Mouse (Mus musculus): ENCODE results near the gene Cyb561d2. TPM values are rescaled to one million over a fixed set of nuclear protein-coding genes. Genes with fewer than 3 reads are reported as not detected.

Cyb561d2 gene
- polyA plus RNA-seq (2011; ENCODE audit: insufficient read depth, insufficient read length, low replicate concordance, missing spikeins), result 6.0 and 10.3 TPM in 2 replicates

DNA sequence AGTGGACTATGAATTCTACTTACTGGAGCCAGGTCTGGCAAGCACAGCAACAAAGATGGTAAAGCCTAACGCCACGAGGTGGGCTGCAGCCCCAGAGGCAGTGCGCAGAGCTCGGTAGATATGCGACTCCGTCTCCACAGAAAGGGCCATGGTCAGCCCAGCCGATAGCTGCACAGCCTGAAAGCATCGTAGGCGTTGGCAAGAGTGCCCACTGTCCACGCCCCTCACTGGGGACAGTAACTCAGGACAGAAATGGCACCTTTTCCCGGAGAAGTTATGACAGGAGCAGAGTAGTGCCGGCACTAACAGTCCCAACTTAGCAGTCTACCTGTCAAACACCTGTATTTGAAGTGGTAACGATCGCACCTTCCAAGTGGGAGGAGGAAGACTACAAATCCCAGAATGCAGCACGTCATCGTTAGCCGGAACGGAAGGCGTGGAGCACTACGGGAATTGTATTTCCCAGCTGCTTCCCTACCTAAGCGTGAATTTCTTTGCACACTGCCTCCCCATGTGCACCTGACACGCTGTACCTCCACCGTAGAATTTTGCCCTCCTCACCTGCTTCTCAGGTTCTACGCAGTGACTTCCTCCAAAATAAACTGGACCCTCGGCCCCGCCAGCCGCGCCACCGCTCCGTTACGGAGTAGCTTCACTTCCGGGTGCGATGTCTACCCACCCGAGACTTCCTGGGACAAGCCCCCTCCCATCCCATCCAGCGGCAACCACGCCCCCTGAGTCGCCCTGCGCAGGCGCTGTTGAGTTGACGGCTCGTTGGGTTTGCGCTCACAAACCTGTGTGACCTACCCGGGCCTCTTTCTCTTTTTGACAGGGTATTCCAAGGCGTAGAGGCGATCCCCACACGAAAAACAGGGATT is at the start of gene Cyb561d2, which contains the start of gene Nprl2:
Cyb561d2 (minus strand) TSS at position 720 of the 878 bp plus-strand sequence.
Nprl2 (plus strand) TSS at position 753 of the 878 bp plus-strand sequence.
- Histone ChIP-seq H3K4me1 (ENCODE audit: control insufficient read depth, insufficient read depth, low read length) (peaks cover under 1% of the 10 kb centered on the region; the same call in 1 of the 2 replicates), H3K4me3 (replicated peaks; ENCODE audit: control insufficient read depth, low read depth, low read length) (peak within 1 kb of the TSS; percentile 87), H3K27ac (ENCODE audit: control insufficient read depth, insufficient read depth, low read depth, low read length, poor library complexity) (peak within 1 kb of the TSS; percentile 35)
- TF ChIP-seq POLR2A (IDR thresholded peaks at IDR 0.05; ENCODE audit: borderline replicate concordance, control insufficient read depth, low read depth, low read length) (peak; percentile 58; the same call in 1 of the 2 replicates), CTCF (IDR thresholded peaks at IDR 0.05; ENCODE audit: control insufficient read depth, insufficient read depth, low read length) (peak; percentile 17; the same call in 1 of the 2 replicates)
- WGBS, result under 1% methylated on average over 46 of the region's 46 CpGs

DNA sequence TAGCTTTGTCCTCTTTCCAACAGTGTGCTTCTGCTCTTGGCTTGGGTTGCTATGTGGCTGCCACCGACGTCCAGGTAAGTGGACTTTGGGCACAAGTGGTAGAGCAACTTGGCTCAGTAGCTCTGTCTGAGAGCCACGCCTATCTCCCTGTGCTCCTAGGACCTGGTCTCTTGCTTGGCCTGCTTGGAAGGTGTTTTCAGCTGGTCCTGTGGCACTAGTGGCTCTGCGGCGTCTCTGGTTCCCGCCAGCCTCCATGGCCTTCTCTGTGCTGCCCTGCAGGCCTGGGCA is 48.7 kb upstream of the Cyb561d2 start:
- 92% methylated on average over 6 of the region's 6 CpGs for WGBS
- TF ChIP-seq CTCF (IDR thresholded peaks at IDR 0.05; ENCODE audit: control insufficient read depth, insufficient read depth, low read length) (no peak), POLR2A (IDR thresholded peaks at IDR 0.05; ENCODE audit: borderline replicate concordance, control insufficient read depth, low read depth, low read length) (no peak)
- H3K4me3 ChIP-seq (replicated peaks; ENCODE audit: control insufficient read depth, low read depth, low read length), result no peak overlapping the region
- 0 out of 2 replicates have a peak overlapping the region, but pooled peaks have one; percentile 89 for H3K27ac ChIP-seq (ENCODE audit: control insufficient read depth, insufficient read depth, low read depth, low read length, poor library complexity)
- peaks cover 3% of the 10 kb centered on the region; the same call in 1 of the 2 replicates for H3K4me1 ChIP-seq (ENCODE audit: control insufficient read depth, insufficient read depth, low read length)

DNA sequence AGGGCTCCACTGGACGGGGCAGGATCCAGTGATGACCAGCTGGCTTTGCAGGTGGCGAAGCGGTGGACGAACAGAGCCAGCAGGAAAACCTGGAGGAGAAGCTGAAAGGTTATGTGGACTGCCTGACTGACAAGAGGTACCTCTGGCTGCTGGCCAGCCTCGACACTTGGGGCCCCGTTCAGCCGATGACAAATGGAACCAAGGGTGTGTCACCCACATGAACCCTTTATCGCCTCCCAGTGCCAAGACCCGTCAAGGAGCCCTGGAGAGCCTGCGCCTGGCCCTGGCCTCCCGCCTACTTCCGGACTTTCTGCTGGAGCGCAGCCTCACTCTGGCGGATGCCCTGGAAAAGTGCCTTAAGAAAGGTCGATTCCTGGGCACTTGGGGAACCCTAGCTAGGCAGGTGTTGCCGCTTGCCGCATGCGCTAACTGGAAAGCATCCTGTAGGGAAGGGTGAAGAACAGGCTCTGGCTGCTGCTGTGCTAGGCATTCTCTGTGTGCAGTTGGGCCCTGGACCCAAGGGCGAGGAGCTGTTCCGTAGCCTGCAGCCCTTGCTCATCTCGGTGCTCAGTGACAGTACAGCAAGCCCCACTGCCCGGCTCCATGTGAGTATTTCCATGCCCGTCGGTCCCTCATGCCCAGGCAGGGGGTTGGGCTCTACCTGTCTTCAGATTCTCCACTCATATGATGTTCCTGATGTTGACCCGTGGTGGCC is 48.2 kb upstream of the Cyb561d2 start:
- no peak for TF ChIP-seq CTCF (IDR thresholded peaks at IDR 0.05; ENCODE audit: control insufficient read depth, insufficient read depth, low read length)
- no peak for TF ChIP-seq POLR2A (IDR thresholded peaks at IDR 0.05; ENCODE audit: borderline replicate concordance, control insufficient read depth, low read depth, low read length)
- WGBS, result 76% methylated on average over 25 of the region's 25 CpGs

DNA sequence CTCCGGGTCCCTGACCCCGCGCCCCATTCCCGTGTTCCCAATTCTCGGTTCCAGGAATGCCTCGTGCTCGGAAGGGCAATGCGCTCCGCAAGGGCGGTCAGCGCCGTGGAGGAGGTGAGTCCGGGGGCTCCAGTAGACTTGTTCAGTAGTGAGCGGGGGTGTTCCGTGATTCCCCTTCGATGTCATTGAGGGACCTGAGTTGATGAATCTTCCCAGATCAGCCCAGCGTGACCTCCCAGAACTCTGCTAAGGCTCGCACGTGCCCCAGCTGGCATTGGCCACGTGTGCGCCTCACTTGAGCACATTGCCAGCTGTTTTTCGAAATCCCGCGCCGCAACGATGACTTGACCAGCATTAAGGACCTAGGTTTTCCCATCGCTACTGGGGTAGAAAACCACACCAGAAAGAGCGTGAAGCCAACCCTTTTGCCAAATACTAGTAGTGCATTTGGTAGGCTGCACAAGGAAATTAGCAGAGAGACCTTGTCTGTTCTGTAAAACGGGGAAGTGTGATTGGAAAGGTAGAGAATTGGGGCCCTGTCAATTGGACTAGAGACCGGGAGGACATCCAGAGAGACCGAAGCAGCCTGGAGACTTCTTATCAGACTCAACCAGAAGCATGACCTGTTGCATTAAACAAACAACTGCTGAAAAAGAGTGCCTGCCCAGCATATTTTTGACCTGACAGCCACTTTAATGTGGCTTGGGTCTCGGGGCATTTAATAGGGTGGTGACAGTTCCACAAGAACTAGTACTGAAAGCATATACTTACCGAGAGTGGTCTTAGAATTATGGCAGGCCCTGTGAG is 46.0 kb upstream of the Cyb561d2 start:
- Histone ChIP-seq H3K27ac (ENCODE audit: control insufficient read depth, insufficient read depth, low read depth, low read length, poor library complexity) (peak overlapping the region; percentile 89), H3K4me3 (replicated peaks; ENCODE audit: control insufficient read depth, low read depth, low read length) (peak overlapping the region; percentile 79), H3K4me1 (ENCODE audit: control insufficient read depth, insufficient read depth, low read length) (peaks cover 1% of the 10 kb centered on the region; the same call in 1 of the 2 replicates)
- TF ChIP-seq POLR2A (IDR thresholded peaks at IDR 0.05; ENCODE audit: borderline replicate concordance, control insufficient read depth, low read depth, low read length), result no peak
- no peak for TF ChIP-seq CTCF (IDR thresholded peaks at IDR 0.05; ENCODE audit: control insufficient read depth, insufficient read depth, low read length)
- WGBS, result under 1% methylated on average over 33 of the region's 33 CpGs

More for the DNA sequence above, 48.2 kb upstream of the Cyb561d2 start:
- peak overlapping the region; percentile 50 for H3K4me3 ChIP-seq (replicated peaks; ENCODE audit: control insufficient read depth, low read depth, low read length)
- peaks cover 3% of the 10 kb centered on the region; the same call in 1 of the 2 replicates for H3K4me1 ChIP-seq (ENCODE audit: control insufficient read depth, insufficient read depth, low read length)
- H3K27ac ChIP-seq (ENCODE audit: control insufficient read depth, insufficient read depth, low read depth, low read length, poor library complexity), result peak overlapping the region; percentile 89

DNA sequence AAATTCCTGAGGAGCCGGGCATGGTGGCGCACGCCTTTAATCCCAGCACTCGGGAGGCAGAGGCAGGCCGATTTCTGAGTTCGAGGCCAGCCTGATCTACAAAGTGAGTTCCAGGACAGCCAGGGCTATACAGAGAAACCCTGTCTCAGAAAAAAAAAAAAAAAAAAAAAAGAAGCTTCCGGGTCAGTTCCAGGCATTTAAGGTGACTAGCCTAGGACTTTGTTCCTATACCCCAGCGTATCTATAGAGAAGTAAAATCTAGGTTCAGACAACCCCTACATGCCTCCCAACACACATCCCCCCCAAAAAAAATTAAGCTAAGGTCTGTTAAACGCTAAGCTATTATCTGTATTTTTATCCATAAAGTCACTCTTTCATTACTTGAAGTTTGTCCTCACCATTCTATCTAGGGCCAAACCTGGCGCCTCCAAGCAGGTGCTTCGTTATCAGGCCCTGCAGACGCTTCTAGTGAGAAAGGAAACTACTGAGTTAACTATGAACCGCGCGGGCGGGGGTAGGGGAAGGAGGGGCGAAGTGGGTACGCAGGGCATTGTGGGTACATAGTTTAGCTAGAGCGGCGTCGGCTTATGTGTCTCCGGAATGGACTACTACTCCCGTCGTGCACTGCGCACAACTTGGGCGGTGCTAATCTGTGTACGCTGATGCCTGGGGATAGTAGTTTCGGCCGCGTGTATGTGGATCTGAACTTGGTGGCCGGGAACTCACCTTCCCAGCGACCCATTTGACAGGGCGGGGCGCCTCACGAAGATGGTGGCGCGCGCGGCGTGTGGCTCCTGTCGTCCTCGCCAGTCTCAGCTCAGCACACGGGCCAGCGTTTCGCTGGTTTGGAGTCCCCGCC is 45.2 kb upstream of the Cyb561d2 start, which contains the start of gene Ifrd2:
Ifrd2 (plus strand) TSS at position 669 of the 859 bp plus-strand sequence.
- Histone ChIP-seq H3K27ac (ENCODE audit: control insufficient read depth, insufficient read depth, low read depth, low read length, poor library complexity) (peak within 1 kb of the TSS; percentile 89), H3K4me3 (replicated peaks; ENCODE audit: control insufficient read depth, low read depth, low read length) (peak within 1 kb of the TSS; percentile 79), H3K4me1 (ENCODE audit: control insufficient read depth, insufficient read depth, low read length) (peaks cover 1% of the 10 kb centered on the region; the same call in 1 of the 2 replicates)
- TF ChIP-seq CTCF (IDR thresholded peaks at IDR 0.05; ENCODE audit: control insufficient read depth, insufficient read depth, low read length) (no peak), POLR2A (IDR thresholded peaks at IDR 0.05; ENCODE audit: borderline replicate concordance, control insufficient read depth, low read depth, low read length) (peak; percentile 93)
- WGBS, result 10% methylated on average over 46 of the region's 46 CpGs

DNA sequence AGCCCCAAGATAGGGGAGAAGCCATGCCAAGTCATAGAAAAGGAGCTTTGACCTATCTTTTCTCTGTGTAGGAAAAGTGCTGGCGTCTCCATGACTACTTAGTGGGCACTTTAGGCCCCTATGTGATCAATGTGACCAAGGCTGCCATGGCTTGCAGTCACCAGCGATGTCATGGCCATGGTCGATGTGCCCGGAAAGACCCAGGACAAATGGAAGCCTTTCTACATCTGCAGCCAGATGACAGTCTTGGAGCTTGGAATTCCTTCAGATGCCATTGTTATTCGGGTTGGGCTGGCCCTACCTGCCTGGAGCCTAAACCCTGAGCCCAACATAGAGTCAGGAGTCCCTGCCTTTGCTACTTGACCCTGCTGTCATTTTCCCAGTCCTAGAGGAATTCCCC is 44.5 kb upstream of the Cyb561d2 start:
- peaks cover 1% of the 10 kb centered on the region; the same call in 1 of the 2 replicates for H3K4me1 ChIP-seq (ENCODE audit: control insufficient read depth, insufficient read depth, low read length)
- peak overlapping the region; percentile 73 for H3K27ac ChIP-seq (ENCODE audit: control insufficient read depth, insufficient read depth, low read depth, low read length, poor library complexity)
- no peak for TF ChIP-seq CTCF (IDR thresholded peaks at IDR 0.05; ENCODE audit: control insufficient read depth, insufficient read depth, low read length)
- H3K4me3 ChIP-seq (replicated peaks; ENCODE audit: control insufficient read depth, low read depth, low read length), result peak overlapping the region; percentile 48
- 84% methylated on average over 5 of the region's 5 CpGs for WGBS

DNA sequence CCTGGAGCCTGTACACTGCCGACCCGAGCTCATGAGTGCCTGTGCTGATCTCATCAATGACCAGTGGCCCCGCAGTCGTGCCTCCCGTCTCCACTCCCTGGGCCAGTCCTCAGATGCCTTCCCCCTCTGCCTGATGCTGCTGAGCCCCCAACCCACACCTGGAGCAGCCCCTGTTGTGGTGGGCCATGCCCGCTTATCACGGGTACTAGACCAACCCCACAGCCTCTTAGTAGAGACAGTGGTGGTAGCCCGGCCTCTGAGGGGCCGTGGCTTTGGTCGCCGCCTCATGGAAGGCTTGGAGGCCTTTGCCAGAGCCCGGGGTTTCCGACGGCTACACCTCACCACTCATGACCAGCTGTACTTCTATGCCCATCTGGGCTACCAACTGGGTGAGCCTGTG is 41.2 kb upstream of the Cyb561d2 start:
- 92% methylated on average over 14 of the region's 14 CpGs for WGBS
- no peak overlapping the region; the same call in 1 of the 2 replicates for H3K27ac ChIP-seq (ENCODE audit: control insufficient read depth, insufficient read depth, low read depth, low read length, poor library complexity)

More for the DNA sequence above, 41.2 kb upstream of the Cyb561d2 start:
- Histone ChIP-seq H3K4me3 (replicated peaks; ENCODE audit: control insufficient read depth, low read depth, low read length) (no peak overlapping the region), H3K4me1 (ENCODE audit: control insufficient read depth, insufficient read depth, low read length) (peaks cover 1% of the 10 kb centered on the region; the same call in 1 of the 2 replicates)
- TF ChIP-seq POLR2A (IDR thresholded peaks at IDR 0.05; ENCODE audit: borderline replicate concordance, control insufficient read depth, low read depth, low read length), result no peak
- no peak for TF ChIP-seq CTCF (IDR thresholded peaks at IDR 0.05; ENCODE audit: control insufficient read depth, insufficient read depth, low read length)

Measured in bone marrow, adult 2 months (tissue).